Mouse (Mus musculus): Measurements from ENCODE around the gene Myb. TPM values are rescaled to one million over a fixed set of nuclear protein-coding genes. Genes with fewer than 3 reads are reported as not detected.

The Myb gene
- polyA plus RNA-seq, 1 experiment: 10.4 TPM

- peak in 1 of 2 experiments; percentile 23 for DNase-seq (ENCODE audit: low read depth in 1 of 2, low spot score in 2 of 2)
- Histone ChIP-seq H3K27ac (ENCODE audit: insufficient read depth, low read length) (peak overlapping the region; percentile 43), H3K36me3 (ENCODE audit: control insufficient read depth, insufficient read depth, low read length) (no peaks in the 10 kb centered on the region), H3K4me1 (ENCODE audit: control insufficient read depth, insufficient read depth, insufficient read length) (peaks cover 17% of the 10 kb centered on the region; the same call in 1 of the 2 replicates), H3K4me3 (ENCODE audit: extremely low read depth, insufficient read depth, insufficient read length) (no peak overlapping the region), H3K27me3 (ENCODE audit: control insufficient read depth, insufficient read depth, low read length) (no peaks in the 10 kb centered on the region)
- no peak for TF ChIP-seq CTCF (IDR thresholded peaks at IDR 0.05; ENCODE audit: extremely low read depth, insufficient read depth, insufficient read length, insufficient replicate concordance)
- no peak for TF ChIP-seq POLR2A (IDR thresholded peaks at IDR 0.05; ENCODE audit: low read depth, low read length)
- WGBS: 39% methylated on average over 10 of the region's 10 CpGs
Measured at GRCm38 (mm10) chr10:21192436-21192835, 31.7 kb upstream of the Myb start.

GRCm38 (mm10) chr10:21189756-21190397 lies 29.1 kb upstream of the Myb start:
- H3K36me3 ChIP-seq (ENCODE audit: control insufficient read depth, insufficient read depth, low read length): no peaks in the 10 kb centered on the region
- H3K4me3 ChIP-seq (ENCODE audit: extremely low read depth, insufficient read depth, insufficient read length): no peak overlapping the region
- peaks cover 12% of the 10 kb centered on the region; the same call in 1 of the 2 replicates for H3K4me1 ChIP-seq (ENCODE audit: control insufficient read depth, insufficient read depth, insufficient read length)
- no peak overlapping the region for H3K27ac ChIP-seq (ENCODE audit: insufficient read depth, low read length)
- H3K27me3 ChIP-seq (ENCODE audit: control insufficient read depth, insufficient read depth, low read length): no peaks in the 10 kb centered on the region
- WGBS: 69% methylated on average over 9 of the region's 9 CpGs
- no peak for DNase-seq (ENCODE audit: low read depth in 1 of 2, low spot score in 2 of 2)
- TF ChIP-seq CTCF (IDR thresholded peaks at IDR 0.05; ENCODE audit: extremely low read depth, insufficient read depth, insufficient read length, insufficient replicate concordance): no peak
- no peak for TF ChIP-seq POLR2A (IDR thresholded peaks at IDR 0.05; ENCODE audit: low read depth, low read length)

DNA sequence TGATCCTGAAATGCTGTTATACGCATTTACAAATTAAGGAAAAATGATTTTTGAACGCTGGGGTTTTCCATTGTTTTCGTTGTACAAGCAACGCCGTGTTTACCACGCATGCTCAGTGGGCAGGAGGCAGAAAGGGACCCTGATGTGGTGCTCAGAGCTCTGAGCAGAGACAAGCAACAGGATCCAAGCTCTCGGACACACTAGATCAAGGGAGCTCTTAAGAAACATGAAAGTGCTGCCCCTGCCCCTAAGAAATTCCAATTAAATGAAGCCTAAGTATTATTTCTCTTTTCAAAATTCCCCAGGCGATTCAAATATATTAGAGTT lies 28.5 kb upstream of the Myb start:
- H3K36me3 ChIP-seq (ENCODE audit: control insufficient read depth, insufficient read depth, low read length): no peaks in the 10 kb centered on the region
- no peak overlapping the region for H3K27ac ChIP-seq (ENCODE audit: insufficient read depth, low read length)
- peaks cover 12% of the 10 kb centered on the region; the same call in 1 of the 2 replicates for H3K4me1 ChIP-seq (ENCODE audit: control insufficient read depth, insufficient read depth, insufficient read length)
- WGBS: 30% methylated on average over 8 of the region's 8 CpGs
- no peak for DNase-seq (ENCODE audit: low read depth in 1 of 2, low spot score in 2 of 2)
- no peaks in the 10 kb centered on the region for H3K27me3 ChIP-seq (ENCODE audit: control insufficient read depth, insufficient read depth, low read length)
- TF ChIP-seq POLR2A (IDR thresholded peaks at IDR 0.05; ENCODE audit: low read depth, low read length) (no peak), CTCF (IDR thresholded peaks at IDR 0.05; ENCODE audit: extremely low read depth, insufficient read depth, insufficient read length, insufficient replicate concordance) (no peak)
- no peak overlapping the region for H3K4me3 ChIP-seq (ENCODE audit: extremely low read depth, insufficient read depth, insufficient read length)

- TF ChIP-seq POLR2A (IDR thresholded peaks at IDR 0.05; ENCODE audit: low read depth, low read length) (no peak), CTCF (IDR thresholded peaks at IDR 0.05; ENCODE audit: extremely low read depth, insufficient read depth, insufficient read length, insufficient replicate concordance) (peak; percentile 56; the same call in 1 of the 2 replicates)
- Histone ChIP-seq H3K27me3 (ENCODE audit: control insufficient read depth, insufficient read depth, low read length) (no peaks in the 10 kb centered on the region), H3K4me1 (ENCODE audit: control insufficient read depth, insufficient read depth, insufficient read length) (peaks cover 11% of the 10 kb centered on the region; the same call in 1 of the 2 replicates), H3K36me3 (ENCODE audit: control insufficient read depth, insufficient read depth, low read length) (no peaks in the 10 kb centered on the region), H3K27ac (ENCODE audit: insufficient read depth, low read length) (no peak overlapping the region), H3K4me3 (ENCODE audit: extremely low read depth, insufficient read depth, insufficient read length) (peak overlapping the region; percentile 53)
- WGBS: 5% methylated on average over 11 of the region's 11 CpGs
- peak in 1 of 2 experiments; percentile 39 for DNase-seq (ENCODE audit: low read depth in 1 of 2, low spot score in 2 of 2)
Measured at GRCm38 (mm10) chr10:21188564-21189274, 27.9 kb upstream of the Myb start.

- TF ChIP-seq CTCF (IDR thresholded peaks at IDR 0.05; ENCODE audit: extremely low read depth, insufficient read depth, insufficient read length, insufficient replicate concordance) (no peak), POLR2A (IDR thresholded peaks at IDR 0.05; ENCODE audit: low read depth, low read length) (no peak)
- H3K27me3 ChIP-seq (ENCODE audit: control insufficient read depth, insufficient read depth, low read length): no peaks in the 10 kb centered on the region
- no peak for DNase-seq (ENCODE audit: low read depth in 1 of 2, low spot score in 2 of 2)
- H3K4me1 ChIP-seq (ENCODE audit: control insufficient read depth, insufficient read depth, insufficient read length): peaks cover 4% of the 10 kb centered on the region; the same call in 1 of the 2 replicates
- no peak overlapping the region for H3K4me3 ChIP-seq (ENCODE audit: extremely low read depth, insufficient read depth, insufficient read length)
- H3K27ac ChIP-seq (ENCODE audit: insufficient read depth, low read length): no peak overlapping the region
- no peaks in the 10 kb centered on the region for H3K36me3 ChIP-seq (ENCODE audit: control insufficient read depth, insufficient read depth, low read length)
Measured at GRCm38 (mm10) chr10:21187847-21188246, 27.1 kb upstream of the Myb start.

GRCm38 (mm10) chr10:21186733-21187132 lies 25.9 kb upstream of the Myb start:
- H3K36me3 ChIP-seq (ENCODE audit: control insufficient read depth, insufficient read depth, low read length): no peaks in the 10 kb centered on the region
- no peak for TF ChIP-seq POLR2A (IDR thresholded peaks at IDR 0.05; ENCODE audit: low read depth, low read length)
- no peak for TF ChIP-seq CTCF (IDR thresholded peaks at IDR 0.05; ENCODE audit: extremely low read depth, insufficient read depth, insufficient read length, insufficient replicate concordance)
- H3K4me1 ChIP-seq (ENCODE audit: control insufficient read depth, insufficient read depth, insufficient read length): no peaks in the 10 kb centered on the region; the same call in 1 of the 2 replicates
- DNase-seq (ENCODE audit: low read depth in 1 of 2, low spot score in 2 of 2): peak; percentile 23 to 48
- no peak overlapping the region; the same call in 1 of the 2 replicates for H3K4me3 ChIP-seq (ENCODE audit: extremely low read depth, insufficient read depth, insufficient read length)
- 18% methylated on average over 5 of the region's 5 CpGs for WGBS
- no peaks in the 10 kb centered on the region for H3K27me3 ChIP-seq (ENCODE audit: control insufficient read depth, insufficient read depth, low read length)
- H3K27ac ChIP-seq (ENCODE audit: insufficient read depth, low read length): peak overlapping the region; percentile 27

- TF ChIP-seq POLR2A (IDR thresholded peaks at IDR 0.05; ENCODE audit: low read depth, low read length) (no peak), CTCF (IDR thresholded peaks at IDR 0.05; ENCODE audit: extremely low read depth, insufficient read depth, insufficient read length, insufficient replicate concordance) (no peak)
- DNase-seq (ENCODE audit: low read depth in 1 of 2, low spot score in 2 of 2): no peak
- Histone ChIP-seq H3K4me3 (ENCODE audit: extremely low read depth, insufficient read depth, insufficient read length) (no peak overlapping the region), H3K4me1 (ENCODE audit: control insufficient read depth, insufficient read depth, insufficient read length) (peaks cover 3% of the 10 kb centered on the region; the same call in 1 of the 2 replicates), H3K36me3 (ENCODE audit: control insufficient read depth, insufficient read depth, low read length) (no peaks in the 10 kb centered on the region), H3K27me3 (ENCODE audit: control insufficient read depth, insufficient read depth, low read length) (no peaks in the 10 kb centered on the region), H3K27ac (ENCODE audit: insufficient read depth, low read length) (no peak overlapping the region)
- 50% methylated on average over 5 of the region's 5 CpGs for WGBS
Measured at GRCm38 (mm10) chr10:21178711-21179110, 17.9 kb upstream of the Myb start.
